Mouse (Mus musculus) midbrain, embryonic 16.5 days (tissue): Measurements from ENCODE around the gene Snrpd2. TPM values are rescaled to one million over a fixed set of nuclear protein-coding genes. Genes with fewer than 3 reads are reported as not detected.

ENCODE experiments used
- ATAC-seq: fragments of 200-750 bp; cut with Nextera tagmentation; 2 replicates; pipeline ENCODE4 v1.8.0; 2017; ENCODE audit warnings: moderate TSS enrichment
- H3K27ac ChIP-seq: fragments of 300-500 bp; sonication (generic); 2 replicates; pipeline ENCODE4 v1.5.1; 2014; ENCODE audit warnings: mild to moderate bottlenecking, low read length, mixed read lengths
- H3K27me3 ChIP-seq: fragments of 300-500 bp; sonication (generic); 2 replicates; pipeline ENCODE4 v1.6.1; 2014; ENCODE audit warnings: low read depth, low read length, mixed read lengths; ENCODE audit not compliant: control insufficient read depth, insufficient read depth
- H3K36me3 ChIP-seq: fragments of 300-500 bp; sonication (generic); 2 replicates; pipeline ENCODE4 v1.6.1; 2014; ENCODE audit warnings: mild to moderate bottlenecking, low read length, moderate library complexity, mixed read lengths; ENCODE audit not compliant: control insufficient read depth, insufficient read depth
- H3K4me1 ChIP-seq: fragments of 300-500 bp; sonication (generic); 2 replicates; pipeline ENCODE4 v1.6.1; 2014; ENCODE audit warnings: mild to moderate bottlenecking, low read length, mixed read lengths; ENCODE audit not compliant: control insufficient read depth, insufficient read depth
- H3K4me2 ChIP-seq: fragments of 300-500 bp; sonication (generic); 2 replicates; pipeline ENCODE4 v1.6.1; 2014; ENCODE audit warnings: mild to moderate bottlenecking, low read length, mixed read lengths
- H3K4me3 ChIP-seq: fragments of 300-500 bp; sonication (generic); 2 replicates; pipeline ENCODE4 v1.5.1; 2014; ENCODE audit warnings: low read depth, mild to moderate bottlenecking, low read length, moderate library complexity, mixed read lengths
- H3K9ac ChIP-seq: fragments of 300-500 bp; sonication (generic); 2 replicates; pipeline ENCODE4 v1.6.1; 2014; ENCODE audit warnings: low read depth, low read length, mixed read lengths
- H3K9me3 ChIP-seq: fragments of 300-500 bp; sonication (generic); replicated peaks from 2 replicates; pipeline ENCODE4 v1.6.1; 2014; ENCODE audit warnings: mild to moderate bottlenecking, low read length, mixed read lengths; ENCODE audit not compliant: control insufficient read depth, poor library complexity, severe bottlenecking
- WGBS: fragments of 180-500 bp; shearing (Covaris S2); extraction: QIAGEN DNeasy Blood & Tissue Kit; methylation state at CpG from one replicate; pipeline ENCODE4 v1.1.7; 2014; 5-methylcytosine and 5-hydroxymethylcytosine counted together
- polyA plus RNA-seq: library from polyadenylated mRNA; unstranded; fragments of >200 nt; fragmentation: Nextera tagmentation; extraction: Ambion mirVana; gene quantifications from 2 replicates; pipeline ENCODE4 v1.2.1, GENCODE M21; 2015

The Snrpd2 gene
- polyA plus RNA-seq, 1 experiment from 2014 or later: 105 TPM

DNA sequence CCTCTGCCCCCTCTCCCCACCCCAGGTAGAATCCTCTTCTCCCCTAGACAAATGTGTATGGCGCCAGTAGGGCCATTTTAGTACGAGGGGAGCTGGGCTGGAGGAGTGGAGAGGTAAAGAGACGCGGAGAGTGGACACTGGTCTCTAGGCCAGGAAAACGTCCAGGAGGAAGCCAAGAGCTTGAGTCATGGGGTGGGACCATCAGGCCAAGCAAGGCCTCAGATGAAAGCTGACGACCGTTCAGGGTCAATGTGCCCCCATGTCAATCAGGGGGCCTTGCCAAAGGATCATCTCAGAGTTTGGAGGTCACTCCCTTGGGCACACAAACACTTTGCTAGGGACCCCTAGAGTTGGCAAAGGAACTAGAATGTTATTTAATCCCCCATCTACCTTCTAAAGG lies 27.7 kb downstream of the Snrpd2 start:
- Histone ChIP-seq H3K9ac (peak overlapping the region; percentile 80), H3K4me2 (peak overlapping the region; percentile 74), H3K4me3 (peak overlapping the region; percentile 58), H3K4me1 (peaks cover 36% of the 10 kb centered on the region), H3K36me3 (peaks cover 6% of the 10 kb centered on the region), H3K9me3 (no peaks in the 10 kb centered on the region), H3K27ac (no peak overlapping the region), H3K27me3 (peaks cover 3% of the 10 kb centered on the region)
- ATAC-seq: no peak
- WGBS: 70% methylated on average over 7 of the region's 7 CpGs

DNA sequence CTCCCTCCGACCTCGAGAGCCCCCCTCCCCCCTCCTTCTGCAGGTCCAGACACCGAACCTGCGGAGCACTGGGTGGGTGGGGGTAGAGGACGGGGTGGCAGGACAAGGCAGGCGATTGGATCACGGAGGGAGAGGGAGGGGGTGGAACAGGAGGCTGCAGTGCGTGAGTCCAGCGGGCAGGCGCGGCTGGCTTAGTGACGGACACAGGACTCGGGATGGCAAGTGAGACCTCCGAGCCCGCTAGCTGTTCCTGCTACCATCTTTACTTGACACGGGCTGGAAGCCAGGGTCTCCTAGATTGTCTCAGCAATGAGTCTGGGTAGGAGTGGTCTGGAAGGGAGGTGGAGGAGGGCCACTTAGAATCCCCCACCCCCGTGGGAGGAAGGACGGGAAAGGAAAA lies 28.5 kb downstream of the Snrpd2 start:
- H3K9me3 ChIP-seq: no peaks in the 10 kb centered on the region
- H3K36me3 ChIP-seq: peaks cover 13% of the 10 kb centered on the region
- H3K4me1 ChIP-seq: peaks cover 29% of the 10 kb centered on the region
- no peak for ATAC-seq
- whole genome bisulfite sequencing: 6% methylated on average over 18 of the region's 18 CpGs
- H3K4me2 ChIP-seq: peak overlapping the region; percentile 74
- H3K4me3 ChIP-seq: peak overlapping the region; percentile 58
- peaks cover 3% of the 10 kb centered on the region for H3K27me3 ChIP-seq
- no peak overlapping the region for H3K27ac ChIP-seq
- peak overlapping the region; percentile 80 for H3K9ac ChIP-seq

DNA sequence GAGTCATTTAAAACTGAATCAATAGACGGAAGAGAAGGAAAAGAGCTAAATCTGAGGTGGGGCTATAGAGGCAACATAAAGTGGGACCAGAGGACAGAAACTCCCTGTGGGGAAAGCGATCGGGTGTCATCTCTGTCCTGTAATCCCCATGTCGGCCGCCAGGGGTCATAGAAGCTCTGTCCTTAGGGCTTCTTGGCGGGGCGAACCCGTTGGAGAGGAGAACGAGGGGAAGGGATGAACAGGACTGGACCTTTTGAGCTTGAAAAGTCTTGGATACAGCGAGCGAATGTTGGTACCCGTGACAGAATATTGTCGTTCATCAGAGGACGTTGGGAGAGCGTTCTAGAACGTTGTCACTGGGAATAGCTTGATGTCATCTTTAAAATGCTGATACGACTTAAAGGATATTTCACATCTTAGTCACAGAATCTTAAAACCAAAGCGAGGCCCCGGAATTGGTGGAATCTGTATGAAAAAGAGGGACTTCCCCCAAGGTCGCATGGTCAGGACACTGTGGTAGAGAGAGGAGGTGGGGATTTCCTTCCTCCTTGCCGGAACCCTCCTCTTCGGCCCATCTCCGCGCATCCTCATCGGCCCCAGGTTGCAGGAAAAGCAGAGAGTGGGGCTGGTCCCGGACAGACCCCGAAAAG lies 29.0 kb downstream of the Snrpd2 start:
- Histone ChIP-seq H3K9ac (no peak overlapping the region), H3K4me3 (peak overlapping the region; percentile 58), H3K4me2 (peak overlapping the region; percentile 74), H3K36me3 (peaks cover 13% of the 10 kb centered on the region), H3K27ac (no peak overlapping the region), H3K4me1 (peaks cover 29% of the 10 kb centered on the region), H3K27me3 (peaks cover 3% of the 10 kb centered on the region), H3K9me3 (no peaks in the 10 kb centered on the region)
- WGBS: 7% methylated on average over 27 of the region's 27 CpGs
- ATAC-seq: no peak

DNA sequence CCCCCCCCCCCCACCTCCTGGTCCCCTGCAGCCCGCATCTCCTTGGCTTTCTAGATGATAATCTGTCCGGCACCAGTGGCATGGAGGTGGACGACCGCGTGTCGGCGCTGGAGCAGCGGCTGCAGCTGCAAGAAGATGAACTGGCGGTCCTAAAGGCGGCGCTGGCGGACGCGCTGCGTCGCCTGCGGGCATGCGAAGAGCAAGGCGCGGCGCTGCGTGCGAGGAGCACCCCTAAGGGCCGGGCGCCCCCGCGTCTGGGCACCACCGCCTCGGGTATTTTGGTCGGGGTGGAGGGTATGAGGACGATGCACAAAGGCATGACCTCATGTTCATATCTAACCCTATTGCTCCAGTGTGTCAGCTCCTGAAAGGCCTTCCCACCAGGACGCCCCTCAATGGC lies 29.7 kb downstream of the Snrpd2 start:
- Histone ChIP-seq H3K4me3 (peak overlapping the region; percentile 58), H3K9ac (peak overlapping the region; percentile 49), H3K9me3 (no peaks in the 10 kb centered on the region), H3K36me3 (peaks cover 15% of the 10 kb centered on the region), H3K4me1 (peaks cover 29% of the 10 kb centered on the region), H3K27ac (no peak overlapping the region), H3K27me3 (peaks cover 3% of the 10 kb centered on the region), H3K4me2 (peak overlapping the region; percentile 74)
- WGBS: 1% methylated on average over 31 of the region's 32 CpGs
- ATAC-seq: no peak

DNA sequence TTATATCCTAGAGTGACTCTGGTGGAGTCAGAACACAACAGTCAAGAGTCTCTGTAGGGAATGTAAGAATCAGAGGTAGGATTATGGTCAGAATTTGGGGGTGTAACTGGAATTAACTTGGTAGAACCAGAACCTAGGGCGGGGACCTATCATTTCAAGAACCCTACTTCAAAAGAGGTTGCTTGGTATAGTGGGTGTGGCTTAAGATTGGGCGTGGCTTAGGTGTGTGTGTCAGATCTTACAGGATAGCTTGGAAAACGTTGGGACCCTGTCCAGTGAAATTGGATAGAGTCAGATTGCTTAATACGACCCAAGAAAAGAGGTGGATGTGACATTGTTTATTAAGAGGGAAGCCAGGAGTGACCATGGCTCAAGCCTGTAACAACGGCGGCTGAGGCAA lies 30.4 kb downstream of the Snrpd2 start:
- 49% methylated on average over 6 of the region's 6 CpGs for WGBS
- ATAC-seq: no peak
- Histone ChIP-seq H3K9me3 (no peaks in the 10 kb centered on the region), H3K27ac (no peak overlapping the region), H3K27me3 (peaks cover 3% of the 10 kb centered on the region), H3K36me3 (peaks cover 15% of the 10 kb centered on the region), H3K4me3 (no peak overlapping the region), H3K9ac (no peak overlapping the region), H3K4me2 (peak overlapping the region; percentile 74; the same call in 1 of the 2 replicates), H3K4me1 (peaks cover 29% of the 10 kb centered on the region)

DNA sequence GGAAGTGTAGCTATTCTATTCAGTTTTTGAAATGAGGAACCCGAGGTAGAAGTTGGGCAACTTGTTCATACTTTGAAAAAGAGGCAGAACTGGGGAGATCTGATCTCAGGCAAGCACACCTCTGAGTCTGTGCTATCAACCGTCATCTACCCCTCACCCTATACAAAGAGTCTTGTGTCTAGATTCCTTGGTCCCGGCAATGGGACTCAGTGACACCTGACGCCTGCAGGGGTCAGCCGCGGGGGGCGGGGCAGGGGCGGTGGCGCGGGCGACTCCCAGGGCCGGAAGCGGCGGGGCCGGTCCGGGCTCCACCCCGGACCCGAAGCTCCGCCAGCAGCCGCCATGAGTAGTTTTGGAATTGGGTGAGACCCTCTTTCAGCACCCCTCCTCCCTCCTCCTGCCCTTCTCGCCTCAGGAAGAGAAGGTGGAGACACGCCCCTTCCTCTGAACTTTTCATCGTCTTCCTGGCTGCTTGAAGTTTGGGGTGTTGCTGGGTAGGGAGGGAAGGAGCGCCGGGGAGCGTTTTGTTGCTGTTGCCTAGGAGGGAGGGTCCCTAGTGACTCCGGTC lies 31.4 kb downstream of the Snrpd2 start:
- Histone ChIP-seq H3K27me3 (peaks cover 3% of the 10 kb centered on the region), H3K4me3 (peak overlapping the region; percentile 28), H3K9me3 (no peaks in the 10 kb centered on the region), H3K9ac (0 out of 2 replicates have a peak overlapping the region, but pooled peaks have one; percentile 22), H3K4me2 (peak overlapping the region; percentile 31), H3K36me3 (peaks cover 15% of the 10 kb centered on the region), H3K27ac (no peak overlapping the region), H3K4me1 (peaks cover 29% of the 10 kb centered on the region)
- 6% methylated on average over 26 of the region's 27 CpGs for WGBS
- ATAC-seq: no peak

DNA sequence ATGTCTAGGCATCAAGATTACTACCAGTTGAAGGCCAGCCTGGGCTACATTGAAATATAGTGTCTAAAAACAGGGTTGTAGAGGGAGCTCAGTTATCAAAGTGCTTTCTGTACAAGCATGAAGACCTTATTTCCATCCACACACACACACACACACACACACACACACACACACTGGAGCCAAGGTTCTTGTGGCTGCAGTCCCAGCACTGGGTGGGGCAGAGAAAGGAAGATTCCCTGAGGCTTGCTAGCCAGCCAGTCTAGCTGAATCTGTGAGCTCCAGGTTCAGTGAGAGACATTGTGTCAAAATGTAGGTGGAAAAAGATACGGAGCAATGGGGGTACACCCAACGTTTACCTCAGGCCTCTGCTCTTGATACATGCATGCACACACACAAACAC lies 34.7 kb downstream of the Snrpd2 start:
- Histone ChIP-seq H3K27me3 (peaks cover 3% of the 10 kb centered on the region), H3K4me3 (no peak overlapping the region), H3K4me2 (no peak overlapping the region), H3K9ac (no peak overlapping the region), H3K36me3 (peaks cover 17% of the 10 kb centered on the region), H3K9me3 (no peaks in the 10 kb centered on the region), H3K27ac (no peak overlapping the region), H3K4me1 (peaks cover 7% of the 10 kb centered on the region; the same call in 1 of the 2 replicates)
- 80% methylated on average over 2 of the region's 2 CpGs for WGBS
- ATAC-seq: no peak

DNA sequence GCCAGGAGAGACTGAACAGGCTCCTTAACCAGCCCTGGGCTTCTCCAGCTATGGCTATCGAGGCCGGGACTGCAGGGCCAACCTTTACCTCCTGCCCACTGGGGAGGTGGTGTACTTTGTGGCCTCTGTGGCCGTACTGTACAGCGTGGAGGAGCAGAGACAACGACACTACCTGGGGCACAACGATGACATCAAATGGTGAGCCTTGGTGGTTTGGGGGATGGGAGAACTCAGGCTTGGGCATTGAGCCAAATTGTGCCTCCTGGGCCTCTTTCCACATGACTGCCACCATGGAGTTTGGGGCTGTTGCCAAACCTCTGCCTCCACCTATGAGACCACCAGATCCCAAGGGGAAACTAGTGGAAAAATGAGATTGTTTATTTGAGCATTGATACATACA lies 35.2 kb downstream of the Snrpd2 start:
- H3K27ac ChIP-seq: peak overlapping the region; percentile 19; the same call in 1 of the 2 replicates
- WGBS: 62% methylated on average over 6 of the region's 6 CpGs
- H3K9me3 ChIP-seq: no peaks in the 10 kb centered on the region
- ATAC-seq: no peak
- H3K27me3 ChIP-seq: peaks cover 3% of the 10 kb centered on the region
- peaks cover 18% of the 10 kb centered on the region for H3K36me3 ChIP-seq
- H3K4me1 ChIP-seq: peaks cover 4% of the 10 kb centered on the region; the same call in 1 of the 2 replicates
- H3K4me3 ChIP-seq: no peak overlapping the region
- no peak overlapping the region for H3K4me2 ChIP-seq
- H3K9ac ChIP-seq: no peak overlapping the region

DNA sequence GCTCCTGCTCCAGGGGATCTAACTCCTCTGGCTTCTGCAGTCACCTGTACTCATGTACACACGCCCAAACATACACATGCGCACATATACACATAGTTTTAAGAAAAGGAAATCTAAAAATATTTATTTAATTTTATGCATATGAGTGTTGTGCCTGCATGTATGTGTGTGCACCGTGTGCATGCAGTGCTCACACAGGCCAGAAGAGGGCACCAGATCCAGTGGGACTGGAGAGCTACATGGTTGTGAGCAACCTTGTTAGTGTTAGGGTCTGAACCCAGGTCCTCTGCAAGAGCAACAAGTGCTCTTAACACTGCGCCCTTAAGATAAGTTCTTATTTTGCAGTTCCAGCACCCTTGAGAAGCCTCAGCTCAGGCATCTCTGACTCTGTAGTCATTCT lies 45.2 kb downstream of the Snrpd2 start:
- H3K4me2 ChIP-seq: no peak overlapping the region
- H3K9ac ChIP-seq: no peak overlapping the region
- ATAC-seq: no peak
- WGBS: over 99% methylated on average over 4 of the region's 4 CpGs
- no peaks in the 10 kb centered on the region for H3K4me1 ChIP-seq
- no peak overlapping the region for H3K27ac ChIP-seq
- no peaks in the 10 kb centered on the region for H3K27me3 ChIP-seq
- peaks cover 50% of the 10 kb centered on the region for H3K36me3 ChIP-seq
- H3K4me3 ChIP-seq: no peak overlapping the region
- H3K9me3 ChIP-seq: 0 out of 2 replicates have a peak, but pooled peaks cover 2% of the 10 kb centered on the region
